Mouse (Mus musculus) erythroblast, embryonic 14.5 days (primary cell): ENCODE measurements around the gene Bcl6b. TPM values are rescaled to one million over a fixed set of nuclear protein-coding genes. Genes with fewer than 3 reads are reported as not detected.
A peak's percentile ranks its signal among the peaks of the same experiment; 100 is the strongest.

Experiments used
- H3K27me3 ChIP-seq: 2 replicates; pipeline ENCODE4 v1.6.1; 2012; ENCODE audit warnings: inconsistent platforms; ENCODE audit not compliant: control insufficient read depth
- H3K36me3 ChIP-seq: 2 replicates; pipeline ENCODE4 v1.6.1; 2012; ENCODE audit warnings: mild to moderate bottlenecking, inconsistent platforms; ENCODE audit not compliant: control insufficient read depth
- H3K4me1 ChIP-seq: 2 replicates; pipeline ENCODE4 v1.6.1; 2012; ENCODE audit warnings: inconsistent platforms; ENCODE audit not compliant: control insufficient read depth
- H3K4me3 ChIP-seq: replicated peaks from 2 replicates; pipeline ENCODE3; 2012; ENCODE audit warnings: moderate library complexity, mild to moderate bottlenecking, inconsistent platforms
- H3K9me3 ChIP-seq: 2 replicates; pipeline ENCODE4 v1.6.1; 2012; ENCODE audit warnings: low read length, inconsistent platforms, mixed read lengths; ENCODE audit not compliant: control insufficient read depth
- GATA1 ChIP-seq: IDR thresholded peaks from 2 replicates; pipeline ENCODE4 v1.6.1; 2012; ENCODE audit warnings: low read length, inconsistent platforms, mixed read lengths
- TAL1 ChIP-seq: IDR thresholded peaks from 3 replicates; pipeline ENCODE4 v1.6.1; 2012; ENCODE audit warnings: low read length, inconsistent platforms, mixed read lengths
- polyA plus RNA-seq: library from polyadenylated mRNA; stranded (reverse); fragments of >175 nt; gene quantifications from 2 replicates; pipeline ENCODE4 v1.2.3, GENCODE M21; 2012

The Bcl6b gene
- polyA plus RNA-seq, 1 experiment: 0.06 TPM

GRCm38 (mm10) chr11:70251853-70252252 is 22.3 kb upstream of the Bcl6b start:
- no peaks in the 10 kb centered on the region for H3K36me3 ChIP-seq
- peaks cover 3% of the 10 kb centered on the region; the same call in 1 of the 2 replicates for H3K9me3 ChIP-seq
- no peak overlapping the region for H3K4me3 ChIP-seq
- H3K27me3 ChIP-seq: peaks cover 72% of the 10 kb centered on the region
- peaks cover 5% of the 10 kb centered on the region; the same call in 1 of the 2 replicates for H3K4me1 ChIP-seq
- TF ChIP-seq GATA1: no peak
- TF ChIP-seq TAL1: no peak

- Histone ChIP-seq H3K4me1 (peaks cover 5% of the 10 kb centered on the region; the same call in 1 of the 2 replicates), H3K9me3 (peaks cover 3% of the 10 kb centered on the region; the same call in 1 of the 2 replicates), H3K4me3 (no peak overlapping the region), H3K36me3 (no peaks in the 10 kb centered on the region), H3K27me3 (peaks cover 64% of the 10 kb centered on the region)
- TF ChIP-seq TAL1 (no peak), GATA1 (no peak)
These were observed 20.6 kb upstream of the Bcl6b start for GRCm38 (mm10) chr11:70250150-70250549.

- TF ChIP-seq TAL1: no peak
- no peak for TF ChIP-seq GATA1
- peaks cover 5% of the 10 kb centered on the region; the same call in 1 of the 2 replicates for H3K4me1 ChIP-seq
- H3K36me3 ChIP-seq: no peaks in the 10 kb centered on the region
- no peaks in the 10 kb centered on the region for H3K9me3 ChIP-seq
- no peak overlapping the region for H3K4me3 ChIP-seq
- H3K27me3 ChIP-seq: peaks cover 49% of the 10 kb centered on the region
These were observed 17.7 kb upstream of the Bcl6b start for GRCm38 (mm10) chr11:70247136-70247845.

- Histone ChIP-seq H3K9me3 (no peaks in the 10 kb centered on the region), H3K4me3 (no peak overlapping the region), H3K36me3 (peaks cover 4% of the 10 kb centered on the region)
These were observed 13.0 kb upstream of the Bcl6b start for GRCm38 (mm10) chr11:70242591-70242990.

GRCm38 (mm10) chr11:70239541-70240279 is 10.1 kb upstream of the Bcl6b start, which contains the start of the genes Gm21988 and Rnasek:
Gene Gm21988 (minus strand): TSS chr11:70239830.
Gene Rnasek (minus strand): TSS chr11:70239842.
- Histone ChIP-seq H3K36me3 (peaks cover 26% of the 10 kb centered on the region), H3K27me3 (peaks cover 9% of the 10 kb centered on the region), H3K4me3 (peak within 1 kb of the TSS; percentile 88), H3K4me1 (peaks cover 56% of the 10 kb centered on the region), H3K9me3 (no peaks in the 10 kb centered on the region)
- TF ChIP-seq GATA1 (no peak; the same call in 1 of the 2 replicates), TAL1 (no peak)

More at GRCm38 (mm10) chr11:70242591-70242990, 13.0 kb upstream of the Bcl6b start:
- Histone ChIP-seq H3K4me1 (peaks cover 29% of the 10 kb centered on the region), H3K27me3 (peaks cover 20% of the 10 kb centered on the region)
- no peak for TF ChIP-seq TAL1
- no peak for TF ChIP-seq GATA1

GRCm38 (mm10) chr11:70238591-70239440 is 9.2 kb upstream of the Bcl6b start:
- Histone ChIP-seq H3K4me1 (peaks cover 65% of the 10 kb centered on the region), H3K36me3 (peaks cover 34% of the 10 kb centered on the region)

GRCm38 (mm10) chr11:70237457-70238167 is 8.0 kb upstream of the Bcl6b start, which contains the start of gene 0610010K14Rik:
Gene 0610010K14Rik (minus strand): TSS chr11:70237914.
- Histone ChIP-seq H3K4me3 (peak within 1 kb of the TSS; percentile 88), H3K9me3 (no peaks in the 10 kb centered on the region), H3K4me1 (peaks cover 69% of the 10 kb centered on the region), H3K36me3 (peaks cover 34% of the 10 kb centered on the region), H3K27me3 (no peaks in the 10 kb centered on the region; the same call in 1 of the 2 replicates)
- no peak for TF ChIP-seq TAL1
- TF ChIP-seq GATA1: no peak

More at GRCm38 (mm10) chr11:70238591-70239440, 9.2 kb upstream of the Bcl6b start:
- H3K27me3 ChIP-seq: no peaks in the 10 kb centered on the region; the same call in 1 of the 2 replicates
- H3K9me3 ChIP-seq: no peaks in the 10 kb centered on the region
- TF ChIP-seq TAL1: no peak
- no peak for TF ChIP-seq GATA1
- peak overlapping the region; percentile 88 for H3K4me3 ChIP-seq

GRCm38 (mm10) chr11:70236717-70237116 is 7.1 kb upstream of the Bcl6b start:
- Histone ChIP-seq H3K4me3 (peak overlapping the region; percentile 88), H3K36me3 (peaks cover 34% of the 10 kb centered on the region), H3K9me3 (no peaks in the 10 kb centered on the region), H3K27me3 (no peaks in the 10 kb centered on the region; the same call in 1 of the 2 replicates), H3K4me1 (peaks cover 74% of the 10 kb centered on the region)
- TF ChIP-seq TAL1 (no peak), GATA1 (no peak)
